Mouse (Mus musculus): ENCODE data around the gene Ranbp17. TPM values are rescaled to one million over a fixed set of nuclear protein-coding genes. Genes with fewer than 3 reads are reported as not detected.

The Ranbp17 gene
- polyA plus RNA-seq, 1 experiment from 2014 or later: 15.4 TPM

- Histone ChIP-seq H3K4me2 (ENCODE audit: low read depth, low read length, severe bottlenecking) (no peak overlapping the region), H3K9ac (ENCODE audit: low read length) (no peak overlapping the region), H3K36me3 (ENCODE audit: control insufficient read depth, insufficient read depth, low read length) (no peaks in the 10 kb centered on the region), H3K4me1 (replicated peaks; ENCODE audit: control insufficient read depth, insufficient read depth, low read length) (no peaks in the 10 kb centered on the region), H3K4me3 (ENCODE audit: low read depth, low read length) (no peak overlapping the region), H3K27ac (ENCODE audit: low read depth, low read length) (no peak overlapping the region), H3K9me3 (ENCODE audit: control insufficient read depth, low read length) (no peaks in the 10 kb centered on the region; the same call in 1 of the 2 replicates), H3K27me3 (ENCODE audit: control insufficient read depth, insufficient read depth, low read length) (no peaks in the 10 kb centered on the region)
- DNase-seq (ENCODE audit: low spot score) (peak; percentile 78), ATAC-seq (replicated peaks; ENCODE audit: low FRiP score) (no peak)
- 15% methylated on average over 9 of the region's 9 CpGs for WGBS
Observed at GRCm38 (mm10) chr11:33170489-33170888, 343.1 kb downstream of the Ranbp17 start.

- Histone ChIP-seq H3K27ac (ENCODE audit: low read depth, low read length) (peak within 1 kb of the TSS; percentile 82), H3K9ac (ENCODE audit: low read length) (peak within 1 kb of the TSS; percentile 97), H3K36me3 (ENCODE audit: control insufficient read depth, insufficient read depth, low read length) (peaks cover 5% of the 10 kb centered on the region), H3K4me1 (replicated peaks; ENCODE audit: control insufficient read depth, insufficient read depth, low read length) (no peaks in the 10 kb centered on the region; the same call in 1 of the 2 replicates), H3K4me3 (ENCODE audit: low read depth, low read length) (peak within 1 kb of the TSS; percentile 98), H3K4me2 (ENCODE audit: low read depth, low read length, severe bottlenecking) (peak within 1 kb of the TSS; percentile 76), H3K9me3 (ENCODE audit: control insufficient read depth, low read length) (no peaks in the 10 kb centered on the region), H3K27me3 (ENCODE audit: control insufficient read depth, insufficient read depth, low read length) (no peaks in the 10 kb centered on the region)
- 4% methylated on average over 45 of the region's 49 CpGs for WGBS
- peak; percentile 100 for DNase-seq (ENCODE audit: low spot score)
- ATAC-seq (replicated peaks; ENCODE audit: low FRiP score): peak; percentile 97
Observed at GRCm38 (mm10) chr11:33162998-33163506, 350.5 kb downstream of the Ranbp17 start, which contains the start of gene Npm1. Gene Npm1, minus strand, starts transcription at chr11:33163206.

- 3% methylated on average over 53 of the region's 53 CpGs for WGBS
- ATAC-seq (replicated peaks; ENCODE audit: low FRiP score): peak; percentile 68
Observed at GRCm38 (mm10) chr11:33162211-33162997, 351.1 kb downstream of the Ranbp17 start.

More at GRCm38 (mm10) chr11:33162211-33162997, 351.1 kb downstream of the Ranbp17 start:
- DNase-seq (ENCODE audit: low spot score): peak; percentile 88
- Histone ChIP-seq H3K4me3 (ENCODE audit: low read depth, low read length) (peak overlapping the region; percentile 98), H3K9ac (ENCODE audit: low read length) (peak overlapping the region; percentile 97), H3K4me1 (replicated peaks; ENCODE audit: control insufficient read depth, insufficient read depth, low read length) (no peaks in the 10 kb centered on the region; the same call in 1 of the 2 replicates), H3K36me3 (ENCODE audit: control insufficient read depth, insufficient read depth, low read length) (peaks cover 5% of the 10 kb centered on the region), H3K4me2 (ENCODE audit: low read depth, low read length, severe bottlenecking) (peak overlapping the region; percentile 76), H3K9me3 (ENCODE audit: control insufficient read depth, low read length) (no peaks in the 10 kb centered on the region), H3K27me3 (ENCODE audit: control insufficient read depth, insufficient read depth, low read length) (no peaks in the 10 kb centered on the region), H3K27ac (ENCODE audit: low read depth, low read length) (peak overlapping the region; percentile 78)

Other genes with a start within 250 kb of the Ranbp17 start
- not detected in 2 replicates for gene Gm12117, start 237.0 kb downstream of the Ranbp17 start, polyA plus RNA-seq (2014; fragmentation: Nextera tagmentation; extraction: Ambion mirVana)
- 2.8 and 5.5 TPM in 2 replicates for gene Gabrp, start 65.2 kb upstream of the Ranbp17 start, polyA plus RNA-seq (2014; fragmentation: Nextera tagmentation; extraction: Ambion mirVana)
- not detected in 2 replicates for gene D130052B06Rik, start 85.6 kb upstream of the Ranbp17 start, polyA plus RNA-seq (2014; fragmentation: Nextera tagmentation; extraction: Ambion mirVana)

Data from forebrain, embryonic 11.5 days (tissue).